Mouse (Mus musculus) right cerebral cortex, postnatal 4 days (tissue): ENCODE results near the gene Smc6.

Experiments
- DNase-seq: peaks from one replicate; pipeline ENCODE4 v3.0.0-alpha.2; 2022

Smc6 gene

DNA sequence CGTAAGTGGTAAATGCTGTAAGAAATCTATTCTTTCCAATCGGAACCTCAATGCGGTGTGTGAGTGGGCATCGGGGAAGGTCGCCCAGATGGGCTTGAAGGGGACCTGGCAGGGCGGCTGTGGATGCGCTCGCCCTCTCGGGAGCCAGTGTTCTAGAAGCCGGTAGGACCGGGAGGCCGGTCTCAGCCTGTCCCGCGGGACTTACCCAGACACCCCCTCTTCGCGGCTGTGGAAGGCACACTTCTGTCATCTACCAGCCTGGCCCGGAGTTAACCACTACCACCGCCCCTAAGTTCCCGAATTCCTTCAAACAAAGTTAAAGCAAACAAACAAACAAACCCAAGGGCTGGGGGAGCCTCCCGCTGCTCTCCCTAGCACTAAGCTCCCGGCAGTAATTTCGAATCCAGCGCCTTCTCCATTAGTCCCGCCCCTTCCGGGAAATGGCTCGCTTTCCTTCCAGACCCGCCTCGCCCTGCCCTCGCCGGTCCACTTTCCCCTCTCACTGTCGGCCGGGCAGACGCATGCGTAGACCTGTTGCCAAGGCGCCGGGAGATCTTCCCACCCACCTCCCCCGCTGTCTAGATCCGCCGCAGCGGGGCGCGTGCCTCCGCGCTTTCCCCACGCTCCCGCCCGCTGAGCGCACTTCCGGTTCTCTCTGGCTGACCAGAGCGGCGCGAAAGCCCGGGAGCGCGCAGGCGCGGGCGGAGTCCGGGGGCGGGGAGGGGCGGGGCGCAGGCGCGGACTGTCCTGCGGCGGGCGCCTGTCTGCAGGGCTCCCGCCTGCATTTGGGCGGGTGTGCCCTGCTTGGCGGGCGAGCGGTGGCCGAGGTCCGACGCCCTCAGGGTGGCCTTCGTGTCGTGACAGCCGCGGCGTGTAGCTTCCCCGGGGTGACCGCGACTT lies at the start of gene Smc6, which contains the start of gene Gen1:
Gene Smc6, plus strand, starts transcription at position 505 of the 900 bp plus-strand sequence.
Gene Gen1, minus strand, starts transcription at position 420 of the 900 bp plus-strand sequence.
- DNase-seq: peak; percentile 88

DNA sequence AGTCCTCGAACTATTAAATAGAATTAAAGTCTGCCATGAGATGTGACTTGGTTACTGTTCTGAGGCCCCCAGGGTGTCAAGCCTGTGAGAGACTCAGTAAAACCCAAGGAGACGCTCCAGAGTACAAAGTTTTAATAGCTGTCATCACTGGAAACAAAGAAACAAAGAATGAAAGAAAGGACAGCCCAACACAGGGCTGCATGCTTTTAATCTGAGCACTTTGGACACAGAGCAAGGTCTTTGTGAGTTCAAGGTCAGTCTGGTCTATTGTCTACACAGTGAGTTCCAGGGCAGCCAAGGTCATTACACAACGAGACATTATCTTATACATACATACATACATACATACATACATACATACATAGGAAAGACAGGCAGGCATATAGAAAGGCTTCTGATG lies 49.2 kb upstream of the Smc6 start:
- no peak for DNase-seq

DNA sequence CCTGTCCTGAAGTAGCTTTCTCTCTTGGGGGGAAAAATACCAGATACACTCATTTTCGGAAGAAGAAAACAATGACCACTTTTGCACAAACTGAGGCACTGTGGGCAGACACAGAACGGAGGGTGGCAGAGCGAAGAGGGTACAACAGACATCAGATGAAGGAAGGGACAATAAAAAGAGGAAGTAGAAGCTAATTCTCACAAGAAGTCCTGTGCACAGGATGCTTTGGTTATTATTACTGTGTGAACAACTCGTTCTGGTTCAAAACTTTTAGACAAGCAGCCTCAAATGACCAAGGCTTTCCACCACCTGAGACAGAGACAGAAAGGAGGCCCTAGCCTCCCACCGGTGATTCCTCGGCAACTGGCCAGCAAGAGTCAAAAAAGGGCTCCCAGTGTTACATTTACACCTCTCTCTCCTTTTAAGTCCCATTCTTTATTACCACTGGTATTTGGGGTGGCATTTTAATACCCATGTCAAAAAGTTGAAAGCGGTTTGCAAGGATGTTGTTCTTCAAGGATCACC lies 47.9 kb upstream of the Smc6 start:
- DNase-seq: no peak

DNA sequence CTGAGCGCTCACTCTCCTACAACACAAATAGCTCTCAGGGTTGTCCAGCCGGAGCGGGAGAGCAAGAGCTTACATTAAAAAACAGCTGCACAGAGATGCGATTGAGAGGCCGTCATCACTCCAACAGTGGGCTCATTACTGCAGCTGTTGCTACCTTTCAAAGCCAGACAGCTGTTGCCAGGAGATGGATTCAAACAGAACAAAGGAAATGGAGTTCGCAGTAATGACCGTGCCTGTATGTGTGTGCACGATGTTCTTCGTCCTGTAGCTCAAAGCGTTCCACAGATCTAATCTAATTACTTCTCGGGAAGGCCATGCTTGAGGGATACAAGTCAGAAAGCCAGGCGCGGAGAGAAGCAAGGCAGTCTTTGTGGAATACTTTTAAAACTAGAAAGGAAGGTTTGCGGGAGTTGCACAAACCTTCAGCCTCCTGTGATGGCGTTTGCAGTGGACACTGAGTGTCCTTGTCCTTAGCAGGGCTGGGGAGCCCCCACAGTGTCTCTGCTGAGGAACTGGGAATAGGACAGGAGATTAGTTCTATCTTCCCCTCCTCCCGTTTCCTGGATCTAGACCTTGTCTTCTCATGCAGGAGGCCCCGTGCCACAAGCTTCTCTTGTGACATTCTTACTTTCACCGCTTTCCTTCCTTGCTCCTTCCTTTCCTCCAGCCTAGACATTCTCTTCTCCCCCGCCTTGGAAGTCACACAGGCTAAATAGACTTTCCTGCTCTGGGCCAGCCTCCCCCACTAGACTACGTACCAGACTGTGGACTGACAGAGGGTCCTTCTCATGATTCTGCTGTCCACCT lies 44.0 kb upstream of the Smc6 start:
- DNase-seq: no peak

DNA sequence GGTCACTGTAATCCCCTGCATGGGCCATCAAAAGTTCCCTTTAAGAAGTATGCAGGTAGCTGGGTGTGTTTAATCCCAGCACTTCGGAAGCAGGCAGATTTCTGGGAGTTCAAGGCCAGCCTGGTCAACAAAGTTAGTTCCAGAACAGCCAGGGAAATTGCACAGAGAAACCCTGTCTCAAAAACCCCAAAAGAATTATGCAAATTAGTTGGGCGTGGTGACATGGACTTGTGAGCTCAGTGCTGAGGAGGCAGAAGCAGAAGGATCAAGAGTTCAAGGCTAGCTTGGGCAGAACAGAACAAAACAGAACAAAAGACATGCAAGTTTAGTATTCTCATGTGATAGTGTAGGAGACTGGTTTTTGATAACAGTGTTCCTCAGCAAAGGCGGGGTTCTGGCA lies 43.1 kb upstream of the Smc6 start:
- no peak for DNase-seq

DNA sequence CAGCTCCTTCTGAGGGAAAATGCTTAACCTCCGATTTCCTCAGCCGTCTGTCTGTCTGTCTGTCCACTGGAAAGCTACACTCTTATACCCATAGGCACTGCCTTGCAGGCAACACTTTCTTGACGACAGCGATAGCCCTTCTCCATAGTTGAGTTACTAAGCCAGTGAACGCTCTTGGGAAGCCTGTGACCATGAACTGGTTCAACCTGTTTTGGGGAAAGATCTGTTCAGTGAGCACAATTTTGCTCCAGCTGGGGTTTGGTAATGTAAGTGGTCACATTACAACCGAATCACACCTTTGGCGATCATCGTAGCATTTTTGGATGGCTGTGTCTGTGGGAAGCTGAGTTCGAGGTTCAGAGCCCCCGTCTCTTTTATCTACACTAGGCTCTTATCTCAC lies 42.6 kb upstream of the Smc6 start:
- DNase-seq: no peak

DNA sequence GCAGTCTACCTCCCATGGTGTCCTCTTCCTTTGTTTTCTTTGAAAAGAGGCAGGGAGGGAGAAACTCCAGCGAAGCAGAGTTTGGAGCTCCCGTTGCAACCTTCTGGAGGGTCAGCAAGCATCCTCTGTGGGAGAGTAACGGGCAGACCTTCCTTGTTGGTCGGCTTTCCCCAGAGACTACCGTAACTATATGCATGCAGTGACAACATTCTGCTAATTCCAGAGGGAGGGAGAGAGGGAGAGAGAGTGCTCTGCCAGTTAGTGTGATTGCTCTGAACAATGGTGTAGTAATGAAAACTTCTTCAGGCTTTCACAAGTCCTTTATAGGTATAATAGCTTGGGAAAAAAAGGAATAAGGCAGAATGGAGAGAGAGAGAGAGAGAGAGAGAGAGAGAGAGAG lies 41.0 kb upstream of the Smc6 start:
- no peak for DNase-seq

DNA sequence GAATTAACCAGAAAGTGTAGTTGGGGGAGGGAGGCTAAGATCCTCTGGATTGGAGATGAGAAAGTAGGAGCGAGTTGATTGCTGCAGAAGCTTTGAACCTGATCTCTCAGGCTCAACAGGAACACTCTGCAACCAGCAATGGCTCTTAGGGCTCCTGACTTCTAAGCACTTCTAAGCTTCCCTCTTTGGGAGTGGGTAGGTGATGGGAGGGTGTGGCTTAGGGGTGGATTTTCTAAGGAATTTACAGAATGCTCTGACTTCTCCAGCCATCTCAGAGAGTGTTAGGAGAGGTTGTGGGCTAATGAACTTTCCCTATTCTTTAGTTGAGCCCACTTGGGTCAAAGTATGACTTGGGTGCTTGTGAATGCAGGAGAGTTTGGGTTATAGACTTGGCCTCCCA lies 39.6 kb upstream of the Smc6 start:
- DNase-seq: no peak

DNA sequence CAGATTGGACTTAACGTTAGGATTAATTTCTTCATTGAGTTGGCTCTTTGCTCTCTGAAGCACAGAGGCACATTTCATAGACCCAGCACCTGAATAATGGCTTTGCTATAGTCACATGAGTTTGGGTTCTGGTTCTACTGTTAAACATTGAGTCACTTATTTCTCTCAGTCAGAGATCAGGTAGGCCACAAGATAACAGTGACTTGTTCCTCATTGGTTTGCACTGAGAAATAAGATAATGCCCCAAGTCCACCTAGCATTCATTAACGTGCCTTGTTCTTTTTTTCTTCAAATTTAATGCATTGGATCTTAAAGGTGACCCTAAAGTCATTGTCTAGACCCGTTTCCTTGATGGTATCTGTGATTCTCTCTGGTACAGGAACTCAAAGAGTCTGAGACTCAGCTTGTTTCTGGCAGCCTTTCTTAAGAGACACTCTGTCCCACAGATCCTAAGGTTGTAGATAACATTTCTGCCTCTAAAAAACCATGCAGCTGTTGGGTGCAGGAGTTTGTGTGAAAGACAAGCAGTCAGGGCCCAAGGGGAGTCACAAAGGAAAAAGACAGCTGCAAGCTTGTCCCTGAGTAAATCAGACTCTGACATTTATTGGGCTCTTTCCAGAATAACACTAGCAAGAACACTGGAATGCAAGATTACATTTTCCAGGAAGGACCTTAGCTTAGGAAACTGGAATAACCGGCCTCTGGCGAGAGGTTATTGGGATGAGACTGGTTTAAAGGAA lies 39.0 kb upstream of the Smc6 start:
- DNase-seq: no peak

DNA sequence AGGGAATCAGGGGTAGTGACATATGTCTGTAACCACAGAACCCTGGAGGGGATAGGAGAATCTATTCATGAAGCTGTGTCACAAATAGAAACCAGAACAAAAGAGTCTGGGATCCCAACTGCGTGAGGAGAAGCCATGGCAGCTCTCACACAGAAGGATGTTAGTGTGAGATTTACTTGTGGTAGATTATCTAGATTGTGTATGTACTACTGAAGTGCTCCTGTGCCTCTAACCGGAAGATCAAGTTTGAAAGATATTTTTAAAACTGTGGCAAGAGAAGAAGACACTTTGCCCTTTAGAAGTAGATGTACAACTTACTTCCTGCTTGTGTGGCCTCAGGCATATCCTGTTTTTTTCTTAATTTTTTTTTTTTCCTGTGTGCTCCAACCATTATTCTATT lies 35.4 kb upstream of the Smc6 start:
- DNase-seq: no peak

DNA sequence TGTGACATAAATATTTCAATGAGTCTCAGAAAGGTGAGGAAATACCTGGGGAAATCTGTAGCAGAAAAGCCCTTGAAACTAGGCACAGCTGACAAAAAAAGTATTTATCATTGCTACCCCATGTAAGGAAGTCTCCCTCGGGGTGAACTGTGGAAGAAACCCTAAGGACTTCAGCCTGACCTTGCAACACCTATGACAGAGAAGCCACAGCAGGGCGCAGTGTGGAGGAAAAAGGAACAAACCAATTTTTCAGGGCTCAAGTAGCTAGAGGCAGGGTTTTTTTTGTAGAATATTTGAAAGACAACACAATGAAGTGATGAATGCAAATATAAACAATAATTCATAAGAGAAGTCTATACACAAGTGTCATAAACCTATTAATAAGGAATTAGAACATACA lies 29.7 kb upstream of the Smc6 start:
- DNase-seq: no peak

DNA sequence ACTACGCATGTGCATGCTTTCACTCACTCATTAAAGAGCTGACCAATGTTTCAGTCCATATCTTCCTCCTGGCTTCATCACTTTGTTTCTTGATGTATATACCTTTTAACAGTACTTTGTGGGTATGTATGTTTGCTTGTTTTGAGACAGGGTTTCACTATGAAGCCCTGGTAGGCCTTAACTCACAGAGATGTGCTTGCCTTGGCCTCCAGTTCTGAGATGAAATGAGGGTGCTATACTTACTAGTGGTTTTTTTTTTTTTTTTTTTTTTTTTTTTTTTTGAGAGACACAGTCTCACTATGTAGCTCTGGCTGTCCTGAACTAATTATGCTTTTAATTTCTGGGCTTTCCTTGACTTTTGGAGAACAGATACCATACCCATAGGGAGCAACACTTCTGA lies 18.2 kb upstream of the Smc6 start:
- no peak for DNase-seq

DNA sequence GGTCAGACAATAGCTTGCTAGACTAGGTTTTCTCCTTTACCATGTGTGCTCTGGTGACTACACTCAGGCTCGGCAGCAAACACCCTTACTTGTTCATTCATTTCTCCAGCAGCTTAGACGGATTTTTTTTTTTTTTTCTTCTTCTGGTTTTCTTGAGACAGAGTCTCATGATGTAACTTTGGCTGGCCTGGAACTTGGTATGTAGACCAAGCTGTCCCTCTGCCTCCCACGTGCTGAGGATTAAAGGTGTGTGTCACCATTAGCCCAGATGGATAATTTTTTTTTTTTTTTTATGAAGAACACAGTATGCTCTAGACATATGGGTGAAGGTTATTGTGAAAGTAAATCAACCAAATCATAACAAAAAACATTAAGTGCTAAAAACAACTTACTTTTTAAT lies 15.4 kb upstream of the Smc6 start:
- no peak for DNase-seq

DNA sequence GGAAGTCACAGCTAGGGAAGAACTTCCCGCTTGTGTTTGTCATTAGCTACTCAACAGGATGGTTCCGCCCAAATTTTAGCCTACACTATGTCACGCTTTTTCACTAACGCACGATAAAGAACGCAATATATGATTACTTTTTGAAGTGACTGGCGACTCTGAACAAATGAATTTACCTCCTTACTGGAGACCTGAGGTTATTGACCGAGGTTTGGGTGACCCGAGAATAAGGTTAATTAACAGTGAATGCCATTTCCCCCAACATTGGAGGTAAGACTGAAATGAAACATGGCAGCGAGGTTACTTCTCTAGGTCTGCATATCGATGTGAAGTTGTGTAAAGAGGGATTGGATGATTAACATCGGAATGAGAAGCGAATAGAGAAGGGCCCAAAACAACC lies 791 bp upstream of the Smc6 start:
- no peak for DNase-seq

DNA sequence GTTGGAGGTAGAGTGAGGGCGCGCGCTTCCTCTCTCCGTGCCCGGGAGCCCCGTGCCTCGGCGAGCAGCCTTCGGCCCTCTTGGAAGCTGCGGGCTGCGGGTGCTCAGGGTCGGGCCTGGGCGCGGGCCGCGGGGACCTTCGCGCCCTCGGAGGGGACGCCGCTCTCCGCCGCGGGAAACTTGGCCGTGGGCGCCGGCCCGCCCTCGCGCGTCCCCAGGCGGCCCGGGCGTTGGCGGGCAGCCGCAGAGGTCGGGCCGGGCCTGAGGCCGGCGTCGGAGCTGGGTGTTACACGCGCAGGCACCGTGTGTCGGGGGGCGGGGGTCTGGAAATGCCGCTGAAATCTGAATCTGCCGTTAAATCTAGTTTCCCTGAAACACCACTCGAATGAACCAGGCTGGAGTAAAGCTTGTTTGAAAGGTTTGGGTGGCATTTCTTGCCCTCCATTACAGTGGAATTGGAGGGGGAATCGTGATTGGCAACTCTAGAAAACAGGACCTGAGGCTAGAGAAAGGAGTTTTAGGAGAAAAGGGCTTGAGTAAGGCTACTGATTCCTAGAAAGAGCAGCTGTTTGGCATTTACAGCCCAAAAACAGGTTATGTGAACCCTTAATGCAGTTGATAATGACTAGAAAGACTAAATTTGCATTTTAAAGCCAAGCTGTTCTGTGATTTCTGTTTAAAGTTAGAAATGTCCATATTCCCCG lies 748 bp downstream of the Smc6 start:
- DNase-seq: peak; percentile 47

DNA sequence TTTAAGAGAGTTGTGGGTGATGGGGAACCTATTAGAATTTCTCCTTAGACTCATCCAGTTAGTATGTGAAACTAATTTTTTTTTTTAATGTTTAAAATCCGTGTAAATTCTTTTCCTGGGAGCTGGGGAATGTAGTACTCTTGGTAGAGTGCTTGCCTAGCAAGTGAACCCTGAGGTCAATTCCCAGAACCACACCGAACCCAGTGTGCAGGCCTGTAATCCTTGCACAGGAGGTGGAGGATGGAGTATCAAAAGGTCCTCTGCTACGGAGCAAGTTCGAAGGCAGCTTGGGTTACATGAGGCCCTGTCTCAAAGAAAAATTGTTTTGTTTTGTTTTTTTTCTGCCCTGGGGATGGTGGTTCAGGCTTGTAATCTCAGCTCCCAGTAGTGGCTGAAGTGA lies 1.3 kb downstream of the Smc6 start:
- no peak for DNase-seq

DNA sequence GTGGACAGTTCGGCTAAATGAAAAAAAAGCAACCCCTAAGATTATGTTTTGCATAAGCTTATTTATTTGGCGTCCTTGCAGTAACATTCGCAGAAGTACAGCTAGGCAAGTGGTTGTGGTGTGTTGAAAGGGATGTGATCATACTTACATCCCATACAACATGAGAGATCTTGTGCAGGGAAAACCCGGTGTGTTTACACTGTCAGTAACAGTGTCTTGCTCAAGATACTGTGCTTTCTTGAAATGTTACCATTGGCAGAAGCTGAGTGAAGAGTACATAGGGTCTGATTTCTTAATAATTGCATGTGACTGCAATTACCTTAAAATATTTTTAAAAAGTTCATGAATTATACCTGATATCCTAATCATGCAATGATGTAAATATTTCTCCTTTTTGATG lies 6.9 kb downstream of the Smc6 start:
- no peak for DNase-seq

DNA sequence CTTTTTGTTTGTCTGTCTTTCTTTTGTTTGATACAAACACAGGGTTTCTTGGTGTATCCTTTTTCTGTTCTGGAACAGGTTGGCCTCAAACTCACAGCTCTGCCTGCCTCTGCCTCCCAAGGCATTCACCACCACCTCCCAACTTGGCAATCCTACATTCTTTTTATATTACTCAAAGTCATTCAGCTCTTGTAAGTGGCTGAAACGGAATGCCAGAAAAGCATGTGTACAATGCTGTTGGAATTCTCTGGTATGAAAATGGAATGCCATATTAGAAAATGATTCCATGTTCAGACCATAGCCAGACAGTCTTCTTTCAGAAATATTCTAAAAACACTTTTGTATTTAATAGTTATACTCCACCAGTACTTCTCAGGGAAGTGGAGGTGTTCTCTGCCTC lies 7.5 kb downstream of the Smc6 start:
- DNase-seq: no peak

DNA sequence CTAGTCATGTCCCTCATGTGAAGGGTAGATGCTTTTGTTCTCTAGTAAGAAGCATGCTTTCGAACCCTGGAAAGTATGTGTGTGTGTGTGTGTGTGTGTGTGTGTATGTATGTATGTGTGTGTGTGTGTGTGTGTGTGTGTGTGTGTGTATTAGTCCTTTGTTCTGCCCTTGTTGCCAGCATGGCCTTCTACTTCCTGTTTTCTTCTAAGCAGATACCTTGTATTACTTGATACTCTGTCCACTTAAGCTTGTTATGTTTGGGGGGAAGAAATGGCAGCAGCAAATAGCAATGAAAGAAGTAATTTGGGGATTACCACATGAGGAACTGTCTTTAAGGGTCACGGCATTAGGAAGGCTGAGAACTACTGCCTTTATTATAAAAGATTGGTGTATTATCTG lies 10.9 kb downstream of the Smc6 start:
- DNase-seq: no peak

DNA sequence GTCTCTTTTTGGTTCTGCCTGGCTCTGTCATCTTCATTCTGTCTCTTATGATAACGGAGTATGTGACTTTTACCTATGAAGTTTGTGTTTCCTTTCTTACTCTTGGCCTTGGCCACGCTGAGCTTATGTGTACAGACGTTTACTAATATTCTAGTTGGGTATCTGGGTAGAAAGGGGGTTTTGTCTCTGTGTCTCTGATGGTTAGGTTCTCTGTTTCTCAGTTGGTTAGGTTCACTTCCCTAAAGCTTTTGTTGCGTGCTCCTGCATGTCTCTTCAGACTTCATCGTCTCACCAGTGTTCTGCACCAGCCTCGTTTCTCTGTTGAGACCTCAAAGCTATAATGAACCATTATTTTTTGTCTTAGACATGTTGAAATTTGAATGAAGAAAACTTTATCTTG lies 11.5 kb downstream of the Smc6 start:
- no peak for DNase-seq

DNA sequence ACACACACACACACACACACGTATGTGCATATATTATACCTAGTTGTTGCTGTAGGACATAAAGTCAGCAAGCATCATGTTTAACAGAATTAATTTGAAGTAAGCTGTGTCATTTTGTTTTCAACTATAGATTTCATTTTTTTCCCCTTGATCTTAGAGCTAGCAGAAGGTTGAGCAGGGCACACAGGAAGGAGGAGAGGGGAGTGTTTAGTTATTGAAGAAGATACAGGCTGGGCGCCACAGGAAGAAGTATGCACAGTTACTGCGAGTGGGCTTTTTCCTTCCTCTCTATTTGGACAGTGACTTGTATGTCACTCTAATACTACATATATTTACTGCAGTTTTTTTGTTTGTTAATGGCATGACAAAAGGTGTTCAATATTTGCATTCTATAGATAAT lies 14.2 kb downstream of the Smc6 start:
- no peak for DNase-seq

DNA sequence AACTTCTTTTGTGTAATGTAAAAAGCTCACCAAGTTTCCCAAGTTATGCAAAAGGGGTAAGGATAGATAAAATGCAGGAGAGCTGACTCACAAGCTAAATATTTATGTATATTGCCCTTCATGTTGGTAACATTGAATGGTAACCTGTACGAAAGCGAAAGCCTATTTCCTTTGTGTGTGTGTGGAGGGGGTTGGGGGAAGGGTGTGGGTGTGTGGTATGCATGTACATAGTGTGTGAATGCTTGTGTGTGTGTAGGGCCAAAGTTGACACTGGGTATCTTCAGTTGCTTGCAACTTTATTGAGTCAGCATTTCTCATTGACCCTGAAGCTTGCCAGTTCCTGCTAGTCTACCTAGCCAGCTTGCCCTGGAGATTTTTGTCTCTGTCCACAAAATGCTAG lies 15.9 kb downstream of the Smc6 start:
- no peak for DNase-seq

DNA sequence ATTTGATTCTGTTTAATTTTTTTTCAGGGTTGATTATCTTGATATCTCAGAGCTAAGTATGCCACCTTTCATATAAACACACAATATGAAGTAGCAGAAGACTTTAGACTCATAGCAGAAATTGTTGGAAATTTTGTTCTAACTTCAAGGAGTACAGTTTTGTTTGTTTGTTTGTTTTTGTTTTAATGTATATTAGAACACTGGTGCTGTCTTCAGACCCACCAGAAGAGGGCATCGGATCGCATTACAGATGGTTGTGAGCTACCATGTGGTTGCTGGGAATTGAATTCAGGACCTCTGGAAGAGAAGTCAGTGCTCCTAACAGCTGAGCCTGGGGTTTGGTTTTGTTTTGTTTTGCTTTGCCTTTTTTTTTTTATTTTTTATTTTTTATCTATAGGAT lies 20.7 kb downstream of the Smc6 start:
- DNase-seq: no peak
